Mouse (Mus musculus) intestine, postnatal 0 days (tissue): Measurements from ENCODE around the gene Pbx1. TPM values are rescaled to one million over a fixed set of nuclear protein-coding genes. Genes with fewer than 3 reads are reported as not detected.
"Not testable (repeated sequence)": the region's sequence is repeated elsewhere in the genome, so short reads cannot be mapped to it uniquely, and the experiment has no call there.

Source experiments
- ATAC-seq: fragments of 200-750 bp; cut with Nextera tagmentation; 2 replicates; pipeline ENCODE4 v1.8.0; 2017; ENCODE audit warnings: mild to moderate bottlenecking, moderate TSS enrichment, moderate library complexity
- H3K27ac ChIP-seq: fragments of 300-500 bp; sonication (generic); 2 replicates; pipeline ENCODE4 v1.5.1; 2014; ENCODE audit warnings: mild to moderate bottlenecking, low read depth, low read length, moderate library complexity
- H3K27me3 ChIP-seq: fragments of 300-500 bp; sonication (generic); replicated peaks from 2 replicates; pipeline ENCODE4 v1.6.1; 2014; ENCODE audit warnings: low read length, mixed read lengths; ENCODE audit not compliant: control insufficient read depth, insufficient read depth
- H3K36me3 ChIP-seq: fragments of 300-500 bp; sonication (generic); 2 replicates; pipeline ENCODE4 v1.6.1; 2014; ENCODE audit warnings: mild to moderate bottlenecking, moderate library complexity; ENCODE audit not compliant: control insufficient read depth, insufficient read depth
- H3K4me1 ChIP-seq: fragments of 300-500 bp; sonication (generic); replicated peaks from 2 replicates; pipeline ENCODE4 v1.6.1; 2014; ENCODE audit warnings: antibody characterized with exemption, low read length, mixed read lengths; ENCODE audit not compliant: control insufficient read depth, insufficient read depth
- H3K4me2 ChIP-seq: fragments of 300-500 bp; sonication (generic); replicated peaks from 2 replicates; pipeline ENCODE4 v1.6.1; 2014; ENCODE audit warnings: low read depth, mild to moderate bottlenecking, moderate library complexity
- H3K4me3 ChIP-seq: fragments of 300-500 bp; sonication (generic); 2 replicates; pipeline ENCODE4 v1.5.1; 2014; ENCODE audit warnings: low read depth, low read length
- H3K9ac ChIP-seq: fragments of 300-500 bp; sonication (generic); 2 replicates; pipeline ENCODE4 v1.6.1; 2014; ENCODE audit warnings: mild to moderate bottlenecking, low read depth, low read length
- H3K9me3 ChIP-seq: fragments of 300-500 bp; sonication (generic); 2 replicates; pipeline ENCODE4 v1.6.1; 2016; ENCODE audit warnings: mixed run types; ENCODE audit not compliant: control insufficient read depth
- CTCF ChIP-seq: sonication (generic); IDR thresholded peaks from 2 replicates; pipeline ENCODE4 v1.5.1; 2016; ENCODE audit warnings: low read depth, mild to moderate bottlenecking, control low read depth, antibody characterized with exemption, moderate library complexity
- WGBS: fragments of 180-500 bp; shearing (Covaris S2); extraction: QIAGEN DNeasy Blood & Tissue Kit; methylation state at CpG from one replicate; pipeline ENCODE4 v1.1.7; 2014; 5-methylcytosine and 5-hydroxymethylcytosine counted together
- polyA plus RNA-seq: library from polyadenylated mRNA; unstranded; fragments of >200 nt; fragmentation: Nextera tagmentation; extraction: Ambion mirVana; gene quantifications from 2 replicates; pipeline ENCODE4 v1.2.1, GENCODE M21; 2015

Pbx1 gene
- 9.8 and 11.4 TPM in 2 replicates for polyA plus RNA-seq

- not testable (repeated sequence) for H3K4me1 ChIP-seq, H3K36me3 ChIP-seq, H3K9me3 ChIP-seq, H3K27me3 ChIP-seq, ATAC-seq
- peak within 1 kb of the TSS; percentile 87 for H3K4me3 ChIP-seq
- H3K4me2 ChIP-seq = peak within 1 kb of the TSS; percentile 83
- peak within 1 kb of the TSS; percentile 78 for H3K9ac ChIP-seq
- peak within 1 kb of the TSS; percentile 83 for H3K27ac ChIP-seq
Measured at GRCm38 (mm10) chr1:168432232-168432280, at the start of gene Pbx1. TSS of gene Pbx1 (minus strand) at chr1:168432270.

GRCm38 (mm10) chr1:168479626-168480025 is 47.6 kb upstream of the Pbx1 start:
- no peak for TF ChIP-seq CTCF
- Histone ChIP-seq H3K4me3 (no peak overlapping the region), H3K9me3 (no peaks in the 10 kb centered on the region), H3K27ac (no peak overlapping the region), H3K4me2 (no peak overlapping the region), H3K4me1 (no peaks in the 10 kb centered on the region), H3K9ac (no peak overlapping the region), H3K27me3 (no peaks in the 10 kb centered on the region), H3K36me3 (no peaks in the 10 kb centered on the region)
- no peak for ATAC-seq
- WGBS = 88% methylated on average over 8 of the region's 8 CpGs

DNA sequence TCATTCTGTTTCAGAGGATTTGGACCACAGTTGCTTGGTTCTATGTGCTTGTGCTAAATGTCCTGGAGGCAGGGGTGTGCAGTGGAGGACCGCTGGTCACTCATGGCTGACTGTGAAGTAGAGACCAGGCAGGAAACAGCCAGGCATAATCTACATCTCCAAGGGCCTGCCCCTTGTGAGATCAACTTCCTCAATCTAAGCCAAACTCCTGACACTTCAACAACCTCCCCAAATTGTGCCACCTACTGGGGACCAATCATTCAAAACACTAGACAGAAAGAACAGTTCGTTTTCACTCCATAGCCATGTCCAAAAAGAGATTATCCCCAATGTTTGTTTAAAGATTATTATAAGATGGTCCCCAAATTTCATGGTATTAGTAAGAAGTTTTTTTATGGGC is 46.8 kb upstream of the Pbx1 start:
- no peaks in the 10 kb centered on the region for H3K4me1 ChIP-seq
- no peak for ATAC-seq
- no peak overlapping the region for H3K27ac ChIP-seq
- TF ChIP-seq CTCF = no peak
- H3K36me3 ChIP-seq = no peaks in the 10 kb centered on the region
- H3K27me3 ChIP-seq = no peaks in the 10 kb centered on the region
- WGBS = 78% methylated on average over 2 of the region's 2 CpGs
- H3K4me2 ChIP-seq = no peak overlapping the region
- no peak overlapping the region for H3K9ac ChIP-seq
- H3K9me3 ChIP-seq = no peaks in the 10 kb centered on the region
- H3K4me3 ChIP-seq = no peak overlapping the region

DNA sequence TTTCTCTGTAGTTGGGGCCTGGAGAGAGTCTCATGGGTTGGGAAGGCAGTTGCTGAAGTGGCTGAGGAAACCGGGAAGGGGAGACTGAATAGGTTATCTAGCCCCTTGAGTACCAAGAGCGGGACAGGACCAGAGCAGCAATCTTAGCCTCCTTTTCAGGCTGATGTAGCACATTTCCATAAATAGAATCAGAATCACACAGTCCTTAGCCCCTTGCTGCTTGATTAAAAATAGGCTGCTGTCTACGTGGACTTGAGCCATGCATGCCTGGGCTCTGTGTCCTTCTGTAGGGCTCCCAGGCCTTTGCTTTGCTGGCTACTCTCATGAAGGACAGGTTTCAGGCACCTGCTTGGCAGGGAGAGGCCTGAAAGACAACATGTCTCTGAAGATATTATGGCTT is 44.8 kb upstream of the Pbx1 start:
- Histone ChIP-seq H3K4me2 (no peak overlapping the region), H3K36me3 (no peaks in the 10 kb centered on the region), H3K27ac (no peak overlapping the region; the same call in 1 of the 2 replicates), H3K4me1 (no peaks in the 10 kb centered on the region), H3K27me3 (no peaks in the 10 kb centered on the region), H3K9ac (no peak overlapping the region), H3K4me3 (no peak overlapping the region), H3K9me3 (no peaks in the 10 kb centered on the region)
- no peak for TF ChIP-seq CTCF
- WGBS = 80% methylated on average over 3 of the region's 3 CpGs
- ATAC-seq = no peak

DNA sequence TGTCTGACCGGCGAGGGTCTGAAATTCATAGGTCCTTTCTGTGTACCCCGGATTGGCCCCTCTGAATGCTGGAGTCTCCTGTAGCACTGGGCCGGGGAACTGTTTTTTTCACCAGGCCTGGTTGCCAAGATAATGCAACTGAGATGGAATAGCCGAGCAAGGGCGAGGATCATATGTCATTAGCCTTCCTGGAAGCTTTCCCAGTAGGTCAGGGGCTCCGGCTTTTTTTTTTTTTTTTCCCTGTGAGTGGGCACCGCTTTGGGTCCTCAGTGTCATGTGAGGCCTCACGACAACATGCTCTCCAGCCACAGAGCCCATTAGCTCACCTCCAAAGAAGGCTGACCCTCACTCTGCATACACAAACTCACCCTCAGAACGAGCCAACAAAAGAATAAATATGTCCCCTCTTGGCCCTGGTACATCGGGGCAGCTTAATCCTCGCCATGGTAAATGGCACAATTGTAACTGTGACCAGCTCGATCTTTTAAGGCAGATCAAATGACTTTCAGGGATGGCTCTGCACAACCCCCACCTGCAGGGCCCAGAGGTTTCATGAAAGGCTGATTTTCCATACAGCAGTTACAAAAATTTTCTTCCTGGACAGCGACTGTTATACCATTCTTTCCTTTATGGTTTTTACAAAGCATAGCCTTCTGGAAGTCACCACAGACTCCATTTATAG is 44.3 kb upstream of the Pbx1 start:
- Histone ChIP-seq H3K9ac (no peak overlapping the region), H3K4me1 (no peaks in the 10 kb centered on the region), H3K4me2 (no peak overlapping the region), H3K36me3 (no peaks in the 10 kb centered on the region), H3K9me3 (no peaks in the 10 kb centered on the region), H3K4me3 (no peak overlapping the region), H3K27ac (no peak overlapping the region; the same call in 1 of the 2 replicates), H3K27me3 (no peaks in the 10 kb centered on the region)
- whole genome bisulfite sequencing = 73% methylated on average over 14 of the region's 14 CpGs
- no peak for ATAC-seq
- TF ChIP-seq CTCF = no peak

GRCm38 (mm10) chr1:168475579-168476208 is 43.6 kb upstream of the Pbx1 start:
- Histone ChIP-seq H3K4me1 (no peaks in the 10 kb centered on the region), H3K9me3 (no peaks in the 10 kb centered on the region), H3K27ac (no peak overlapping the region), H3K4me2 (no peak overlapping the region), H3K36me3 (no peaks in the 10 kb centered on the region), H3K27me3 (no peaks in the 10 kb centered on the region), H3K4me3 (no peak overlapping the region), H3K9ac (no peak overlapping the region)
- ATAC-seq = no peak
- 92% methylated on average over 17 of the region's 17 CpGs for WGBS
- no peak for TF ChIP-seq CTCF
